Mouse (Mus musculus): ENCODE results near the gene Wfdc9. TPM values are rescaled to one million over a fixed set of nuclear protein-coding genes. Genes with fewer than 3 reads are reported as not detected.

The Wfdc9 gene
- polyA plus RNA-seq, 1 experiment, result not detected

GRCm38 (mm10) chr2:164670938-164671337, 14.6 kb upstream of the Wfdc9 start:
- TF ChIP-seq POLR2A (IDR thresholded peaks at IDR 0.05; ENCODE audit: control insufficient read depth, extremely low read depth, insufficient read depth, low read length, poor library complexity) (no peak), CTCF (IDR thresholded peaks at IDR 0.05; ENCODE audit: borderline replicate concordance, control insufficient read depth, extremely low read depth, insufficient read depth, low read length, poor library complexity) (no peak)
- H3K4me3 ChIP-seq (ENCODE audit: control insufficient read depth, insufficient read depth, low read length), result no peak overlapping the region
- no peak for DNase-seq
- WGBS, result 30% methylated on average over 1 of the region's 1 CpGs
- H3K27me3 ChIP-seq (ENCODE audit: control insufficient read depth, insufficient read depth, low read length), result no peaks in the 10 kb centered on the region
- H3K4me1 ChIP-seq (replicated peaks; ENCODE audit: control insufficient read depth, insufficient read depth, low read length), result no peaks in the 10 kb centered on the region; the same call in 1 of the 2 replicates
- H3K27ac ChIP-seq (ENCODE audit: control insufficient read depth, insufficient read depth, low read length), result no peak overlapping the region
- H3K36me3 ChIP-seq (ENCODE audit: control insufficient read depth, insufficient read depth, low read length), result no peaks in the 10 kb centered on the region

- H3K27ac ChIP-seq (ENCODE audit: control insufficient read depth, insufficient read depth, low read length), result no peak overlapping the region
- DNase-seq, result no peak
- no peak for TF ChIP-seq CTCF (IDR thresholded peaks at IDR 0.05; ENCODE audit: borderline replicate concordance, control insufficient read depth, extremely low read depth, insufficient read depth, low read length, poor library complexity)
- TF ChIP-seq POLR2A (IDR thresholded peaks at IDR 0.05; ENCODE audit: control insufficient read depth, extremely low read depth, insufficient read depth, low read length, poor library complexity), result no peak
- no peak overlapping the region for H3K4me3 ChIP-seq (ENCODE audit: control insufficient read depth, insufficient read depth, low read length)
- H3K4me1 ChIP-seq (replicated peaks; ENCODE audit: control insufficient read depth, insufficient read depth, low read length), result no peaks in the 10 kb centered on the region; the same call in 1 of the 2 replicates
- no peaks in the 10 kb centered on the region for H3K27me3 ChIP-seq (ENCODE audit: control insufficient read depth, insufficient read depth, low read length)
- H3K36me3 ChIP-seq (ENCODE audit: control insufficient read depth, insufficient read depth, low read length), result no peaks in the 10 kb centered on the region
- 77% methylated on average over 5 of the region's 5 CpGs for WGBS
These were observed 13.9 kb upstream of the Wfdc9 start for GRCm38 (mm10) chr2:164670261-164670660.

- WGBS, result 93% methylated on average over 7 of the region's 7 CpGs
- H3K4me3 ChIP-seq (ENCODE audit: control insufficient read depth, insufficient read depth, low read length), result no peak overlapping the region
These were observed 8.5 kb upstream of the Wfdc9 start for GRCm38 (mm10) chr2:164664851-164665250.

GRCm38 (mm10) chr2:164655858-164656257, 525 bp downstream of the Wfdc9 start, which contains the start of gene Wfdc10:
TSS of gene Wfdc10 (plus strand) at chr2:164656046.
- no peaks in the 10 kb centered on the region for H3K36me3 ChIP-seq (ENCODE audit: control insufficient read depth, insufficient read depth, low read length)
- 17% methylated on average over 11 of the region's 11 CpGs for WGBS
- no peak within 1 kb of the TSS for H3K27ac ChIP-seq (ENCODE audit: control insufficient read depth, insufficient read depth, low read length)
- H3K27me3 ChIP-seq (ENCODE audit: control insufficient read depth, insufficient read depth, low read length), result no peaks in the 10 kb centered on the region
- no peaks in the 10 kb centered on the region for H3K4me1 ChIP-seq (replicated peaks; ENCODE audit: control insufficient read depth, insufficient read depth, low read length)
- TF ChIP-seq CTCF (IDR thresholded peaks at IDR 0.05; ENCODE audit: borderline replicate concordance, control insufficient read depth, extremely low read depth, insufficient read depth, low read length, poor library complexity) (peak; percentile 75; the same call in 1 of the 2 replicates), POLR2A (IDR thresholded peaks at IDR 0.05; ENCODE audit: control insufficient read depth, extremely low read depth, insufficient read depth, low read length, poor library complexity) (no peak)
- DNase-seq, result peak; percentile 58
- no peak within 1 kb of the TSS for H3K4me3 ChIP-seq (ENCODE audit: control insufficient read depth, insufficient read depth, low read length)

More at GRCm38 (mm10) chr2:164664851-164665250, 8.5 kb upstream of the Wfdc9 start:
- Histone ChIP-seq H3K27ac (ENCODE audit: control insufficient read depth, insufficient read depth, low read length) (no peak overlapping the region), H3K4me1 (replicated peaks; ENCODE audit: control insufficient read depth, insufficient read depth, low read length) (no peaks in the 10 kb centered on the region), H3K27me3 (ENCODE audit: control insufficient read depth, insufficient read depth, low read length) (no peaks in the 10 kb centered on the region), H3K36me3 (ENCODE audit: control insufficient read depth, insufficient read depth, low read length) (no peaks in the 10 kb centered on the region)
- no peak for DNase-seq
- TF ChIP-seq POLR2A (IDR thresholded peaks at IDR 0.05; ENCODE audit: control insufficient read depth, extremely low read depth, insufficient read depth, low read length, poor library complexity) (no peak), CTCF (IDR thresholded peaks at IDR 0.05; ENCODE audit: borderline replicate concordance, control insufficient read depth, extremely low read depth, insufficient read depth, low read length, poor library complexity) (no peak)

GRCm38 (mm10) chr2:164641881-164642673, 14.3 kb downstream of the Wfdc9 start:
- TF ChIP-seq POLR2A (IDR thresholded peaks at IDR 0.05; ENCODE audit: control insufficient read depth, extremely low read depth, insufficient read depth, low read length, poor library complexity) (no peak), CTCF (IDR thresholded peaks at IDR 0.05; ENCODE audit: borderline replicate concordance, control insufficient read depth, extremely low read depth, insufficient read depth, low read length, poor library complexity) (no peak)
- Histone ChIP-seq H3K4me3 (ENCODE audit: control insufficient read depth, insufficient read depth, low read length) (no peak overlapping the region), H3K27me3 (ENCODE audit: control insufficient read depth, insufficient read depth, low read length) (no peaks in the 10 kb centered on the region; the same call in 1 of the 2 replicates), H3K27ac (ENCODE audit: control insufficient read depth, insufficient read depth, low read length) (no peak overlapping the region), H3K4me1 (replicated peaks; ENCODE audit: control insufficient read depth, insufficient read depth, low read length) (no peaks in the 10 kb centered on the region), H3K36me3 (ENCODE audit: control insufficient read depth, insufficient read depth, low read length) (no peaks in the 10 kb centered on the region)
- DNase-seq, result no peak
- 91% methylated on average over 13 of the region's 13 CpGs for WGBS

DNA sequence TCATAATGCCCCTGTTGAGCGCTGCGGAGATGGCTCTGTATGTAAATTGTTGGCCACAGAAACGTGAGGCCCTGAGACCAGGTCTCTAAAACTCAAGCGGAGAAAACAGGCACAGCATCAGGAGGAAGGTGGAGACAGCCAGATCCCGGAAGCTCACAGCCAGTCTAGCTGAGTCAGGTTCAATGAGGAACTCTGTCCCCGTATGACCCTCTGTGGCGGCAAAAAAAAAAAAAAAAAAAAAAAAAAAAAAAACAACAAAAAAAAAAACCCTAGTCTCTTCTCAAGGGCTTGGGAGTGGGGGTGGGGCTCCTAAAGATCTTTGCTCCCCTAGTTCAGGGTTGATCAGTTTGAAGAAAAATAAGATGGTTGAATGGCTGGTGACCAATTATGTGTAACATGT, 15.3 kb downstream of the Wfdc9 start:
- Histone ChIP-seq H3K4me3 (ENCODE audit: control insufficient read depth, insufficient read depth, low read length) (no peak overlapping the region), H3K27ac (ENCODE audit: control insufficient read depth, insufficient read depth, low read length) (no peak overlapping the region; the same call in 1 of the 2 replicates)
- DNase-seq, result no peak

More for the DNA sequence above, 15.3 kb downstream of the Wfdc9 start:
- Histone ChIP-seq H3K36me3 (ENCODE audit: control insufficient read depth, insufficient read depth, low read length) (no peaks in the 10 kb centered on the region), H3K27me3 (ENCODE audit: control insufficient read depth, insufficient read depth, low read length) (no peaks in the 10 kb centered on the region; the same call in 1 of the 2 replicates), H3K4me1 (replicated peaks; ENCODE audit: control insufficient read depth, insufficient read depth, low read length) (no peaks in the 10 kb centered on the region)
- TF ChIP-seq POLR2A (IDR thresholded peaks at IDR 0.05; ENCODE audit: control insufficient read depth, extremely low read depth, insufficient read depth, low read length, poor library complexity), result no peak
- TF ChIP-seq CTCF (IDR thresholded peaks at IDR 0.05; ENCODE audit: borderline replicate concordance, control insufficient read depth, extremely low read depth, insufficient read depth, low read length, poor library complexity), result no peak
- WGBS, result 14% methylated on average over 7 of the region's 7 CpGs
